In the genomic region with DNA sequence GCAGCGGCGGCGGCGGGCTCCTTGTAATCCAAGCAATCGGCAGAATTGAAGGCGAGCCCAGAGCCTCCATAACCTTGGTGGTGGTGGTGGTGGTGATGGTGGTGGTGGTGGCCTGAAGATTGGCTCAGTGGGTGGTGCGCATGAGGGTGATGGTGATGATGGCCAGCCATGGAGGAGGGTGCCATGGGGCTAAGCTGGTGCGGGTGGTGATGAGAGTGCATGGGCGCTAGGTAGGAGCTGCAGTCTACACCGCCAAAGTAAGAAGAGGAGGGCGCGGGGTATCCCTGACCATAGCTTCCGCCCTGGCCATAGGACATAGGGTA, we compare ENCODE assay signal across 8 mouse cellular contexts. TPM values are rescaled to one million over a fixed set of nuclear protein-coding genes. Genes with fewer than 3 reads are reported as not detected.
DNase-seq lines count a peak whose midpoint lies in the region; ATAC-seq lines count a peak whose summit lies in the region.
"Had no signal": no experiment of that assay in that cellular context is flagged by ENCODE, and none has a peak within 500 bp of the region (broad histone marks: within the 10 kb centered on the region; RNA-seq: fewer than 3 reads in every experiment).

No protein-coding gene starts in this region.

- ATAC-seq in lung, embryonic 15.5 days (ENCODE audit: borderline replicate concordance, extremely low read depth, low FRiP score, low TSS enrichment): no peak
- no peak for ATAC-seq in intestine, embryonic 14.5 days (replicated peaks; ENCODE audit: low FRiP score, low TSS enrichment, low read depth)
- 0 out of 2 replicates have a peak, but pooled peaks have one; percentile 10 for ATAC-seq in neural tube, embryonic 12.5 days (ENCODE audit: low FRiP score, low read depth)

- no peaks in the 10 kb centered on the region for H3K9me3 ChIP-seq in lung, embryonic 15.5 days
- H3K9me3 ChIP-seq in forebrain, embryonic 10.5 days: no peaks in the 10 kb centered on the region
- H3K9me3 ChIP-seq in intestine, embryonic 14.5 days (ENCODE audit: control insufficient read depth, low read length): no peaks in the 10 kb centered on the region
- no peaks in the 10 kb centered on the region for H3K9me3 ChIP-seq in neural tube, embryonic 12.5 days

- peaks cover 35% of the 10 kb centered on the region for H3K4me1 ChIP-seq in lung, embryonic 15.5 days
- H3K4me1 ChIP-seq in forebrain, embryonic 10.5 days: peaks cover 84% of the 10 kb centered on the region
- peaks cover 6% of the 10 kb centered on the region for H3K4me1 ChIP-seq in intestine, embryonic 14.5 days (replicated peaks; ENCODE audit: control insufficient read depth, insufficient read depth, low read length)
- peaks cover 24% of the 10 kb centered on the region for H3K4me1 ChIP-seq in neural tube, embryonic 12.5 days

- no peak overlapping the region for H3K9ac ChIP-seq in lung, embryonic 15.5 days
- no peak overlapping the region for H3K9ac ChIP-seq in intestine, embryonic 14.5 days (ENCODE audit: low read length)
- H3K9ac ChIP-seq in neural tube, embryonic 12.5 days: no peak overlapping the region

- WGBS in lung, embryonic 15.5 days: 4% methylated on average over 13 of the region's 13 CpGs
- WGBS in forebrain, embryonic 10.5 days: 10% methylated on average over 13 of the region's 13 CpGs
- under 1% methylated on average over 13 of the region's 13 CpGs for WGBS in intestine, embryonic 14.5 days
- WGBS in neural tube, embryonic 12.5 days: 4% methylated on average over 13 of the region's 13 CpGs

- H3K4me3 ChIP-seq in lung, embryonic 15.5 days: peak overlapping the region; percentile 31
- peak overlapping the region; percentile 91 for H3K4me3 ChIP-seq in forebrain, embryonic 10.5 days
- 0 out of 2 replicates have a peak overlapping the region, but pooled peaks have one; percentile 20 for H3K4me3 ChIP-seq in intestine, embryonic 14.5 days (ENCODE audit: low read depth, low read length)
- 0 out of 2 replicates have a peak overlapping the region, but pooled peaks have one; percentile 7 for H3K4me3 ChIP-seq in neural tube, embryonic 12.5 days

- H3K27ac ChIP-seq in lung, embryonic 15.5 days: no peak overlapping the region
- H3K27ac ChIP-seq in forebrain, embryonic 10.5 days: peak overlapping the region; percentile 99
- no peak overlapping the region for H3K27ac ChIP-seq in intestine, embryonic 14.5 days (ENCODE audit: low read depth)
- no peak overlapping the region for H3K27ac ChIP-seq in neural tube, embryonic 12.5 days

- no peaks in the 10 kb centered on the region for H3K36me3 ChIP-seq in lung, embryonic 15.5 days
- peaks cover 64% of the 10 kb centered on the region for H3K36me3 ChIP-seq in forebrain, embryonic 10.5 days (replicated peaks)
- H3K36me3 ChIP-seq in intestine, embryonic 14.5 days (ENCODE audit: control insufficient read depth, insufficient read depth, low read length): no peaks in the 10 kb centered on the region
- H3K36me3 ChIP-seq in neural tube, embryonic 12.5 days: no peaks in the 10 kb centered on the region

- H3K27me3 ChIP-seq in lung, embryonic 15.5 days: peaks cover 92% of the 10 kb centered on the region
- H3K27me3 ChIP-seq in forebrain, embryonic 10.5 days (ENCODE audit: poor library complexity, severe bottlenecking): peaks cover 99% of the 10 kb centered on the region
- H3K27me3 ChIP-seq in intestine, embryonic 14.5 days (replicated peaks; ENCODE audit: control insufficient read depth, insufficient read depth, low read length): peaks cover 99% of the 10 kb centered on the region
- H3K27me3 ChIP-seq in neural tube, embryonic 12.5 days (replicated peaks): peaks cover 88% of the 10 kb centered on the region

- no peak for DNase-seq in lung, postnatal 10 days
- DNase-seq in forebrain, embryonic 10.5 days (ENCODE audit: extremely low spot score, low spot score): peak; percentile 52
- DNase-seq in intestine, embryonic 14.5 days (ENCODE audit: low spot score): no peak
- DNase-seq in embryo, embryonic 10.5 days (ENCODE audit: low spot score): no peak
- DNase-seq in spleen, postnatal 10 days (ENCODE audit: low spot score in 2 of 2): no peak
- DNase-seq: adrenal gland, adult 8-10 months had no signal

- peak overlapping the region; percentile 51 for H3K4me2 ChIP-seq in lung, embryonic 15.5 days
- H3K4me2 ChIP-seq in intestine, embryonic 14.5 days (ENCODE audit: low read length): peak overlapping the region; percentile 28; the same call in 1 of the 2 replicates
- peak overlapping the region; percentile 44 for H3K4me2 ChIP-seq in neural tube, embryonic 12.5 days (replicated peaks)

RNA-seq across cellular contexts. Expression of a gene that starts 6.4 kb away (rescaled TPM):
- polyA plus RNA-seq in lung, embryonic 15.5 days (2015; fragmentation: Nextera tagmentation; extraction: Ambion mirVana): 0.25 and 0.50 TPM in 2 replicates
- 39.2 and 46.1 TPM in 2 replicates for polyA plus RNA-seq in forebrain, embryonic 10.5 days (2016; fragmentation: Nextera tagmentation; extraction: Ambion mirVana)
- polyA plus RNA-seq in intestine, embryonic 14.5 days (2014; fragmentation: Nextera tagmentation; extraction: Ambion mirVana): not detected in 2 replicates
- polyA plus RNA-seq in neural tube, embryonic 12.5 days (2016; fragmentation: Nextera tagmentation; extraction: Ambion mirVana): not detected in 2 replicates

Comparison
In these comparisons a context has a peak if more than half of its experiments do, and no peak if none do; other contexts are left out.
1. H3K4me3 ChIP-seq: peak in every context shown above with its lines; median percentile 91 in forebrain, embryonic 10.5 days; 31 in lung, embryonic 15.5 days; 20 in intestine, embryonic 14.5 days; 7 in neural tube, embryonic 12.5 days.
2. RNA of a gene that starts 6.4 kb away (polyA plus RNA-seq): 39.2 to 46.1 TPM in forebrain, embryonic 10.5 days; 0.25 to 0.50 TPM in lung, embryonic 15.5 days, not detected in neural tube, embryonic 12.5 days and not detected in intestine, embryonic 14.5 days; every median in the first group is over 10 times any median in the second.
3. Peak in every context shown above with its lines, with median percentiles within 50 percentile points of each other: H3K4me2 ChIP-seq.